Mouse (Mus musculus) myocyte (in vitro differentiated cells): ENCODE data around the gene Plagl2.

ENCODE experiments used
- E2F4 ChIP-seq: IDR thresholded peaks from one replicate; pipeline ENCODE4 v1.6.1; 2011; ENCODE audit warnings: mild to moderate bottlenecking, control low read depth, moderate library complexity; ENCODE audit not compliant: insufficient read depth
- MAX ChIP-seq: IDR thresholded peaks from one replicate; pipeline ENCODE4 v1.6.1; 2011; ENCODE audit warnings: low read depth, mild to moderate bottlenecking, control low read depth
- MYOD1 ChIP-seq, 3 experiments: IDR thresholded peaks; one replicate each; pipeline ENCODE4 v1.6.1; 2011; ENCODE audit warnings: control low read depth in 2 of 3, low read depth in 2 of 3, mild to moderate bottlenecking in 2 of 3, moderate library complexity in 1 of 3; ENCODE audit not compliant: insufficient read length in 2 of 3, control insufficient read depth in 1 of 3
- MYOG ChIP-seq, 3 experiments: IDR thresholded peaks; one replicate each; pipeline ENCODE4 v1.6.1; 2011; ENCODE audit warnings: control low read depth in 2 of 3, low read depth in 2 of 3, mild to moderate bottlenecking in 2 of 3; ENCODE audit not compliant: insufficient read length in 2 of 3, control insufficient read depth in 1 of 3, insufficient read depth in 1 of 3
- POLR2A ChIP-seq: IDR thresholded peaks from one replicate; pipeline ENCODE4 v1.6.1; 2011; ENCODE audit warnings: low read depth, mild to moderate bottlenecking, control low read depth, moderate library complexity; ENCODE audit not compliant: insufficient read length
- POLR2AphosphoS2 ChIP-seq: IDR thresholded peaks from one replicate; pipeline ENCODE4 v1.6.1; 2011; ENCODE audit warnings: low read depth, control low read depth; ENCODE audit not compliant: insufficient read length
- REST ChIP-seq: IDR thresholded peaks from one replicate; pipeline ENCODE4 v1.6.1; 2011; ENCODE audit warnings: mild to moderate bottlenecking, control low read depth, moderate library complexity; ENCODE audit not compliant: insufficient read depth, insufficient read length
- SRF ChIP-seq: IDR thresholded peaks from one replicate; pipeline ENCODE4 v1.6.1; 2011; ENCODE audit warnings: low read depth; ENCODE audit not compliant: control insufficient read depth, insufficient read length
- TCF12 ChIP-seq: IDR thresholded peaks from one replicate; pipeline ENCODE4 v1.6.1; 2011; ENCODE audit warnings: mild to moderate bottlenecking, control low read depth; ENCODE audit not compliant: poor library complexity, insufficient read depth, severe bottlenecking
- TCF3 ChIP-seq: IDR thresholded peaks from one replicate; pipeline ENCODE4 v1.6.1; 2011; ENCODE audit warnings: low read depth, control low read depth; ENCODE audit not compliant: insufficient read length
- USF1 ChIP-seq: IDR thresholded peaks from one replicate; pipeline ENCODE4 v1.6.1; 2011; ENCODE audit warnings: low read depth, mild to moderate bottlenecking, control low read depth, moderate library complexity

DNA sequence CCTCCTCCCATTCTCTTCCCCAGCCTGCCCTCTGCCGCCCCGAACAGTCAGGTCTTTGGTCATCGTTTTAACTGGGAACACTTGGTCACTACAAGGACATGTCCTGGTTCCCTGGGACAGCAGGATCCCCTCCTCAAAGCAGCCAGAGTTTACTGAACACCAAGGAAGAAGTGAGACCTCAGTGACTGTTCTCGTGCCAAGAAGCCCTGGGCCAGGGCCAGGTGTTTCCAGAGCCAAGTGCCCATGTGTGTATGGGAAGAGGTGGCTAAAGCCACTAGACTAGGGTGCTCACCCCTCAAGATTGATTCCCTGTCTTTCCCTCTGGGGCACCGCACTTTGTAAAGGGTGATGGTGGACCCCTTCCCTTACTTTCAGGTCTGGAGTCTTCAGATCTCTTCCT, 31.9 kb downstream of the Plagl2 start:
- TF ChIP-seq USF1 (no peak), MYOD1 (IDR thresholded peaks at IDR 0.05; ENCODE audit: control insufficient read depth in 1 of 3, insufficient read length in 2 of 3, low read depth in 2 of 3) (no peak), POLR2A (no peak), TCF3 (no peak), POLR2AphosphoS2 (no peak), MYOG (IDR thresholded peaks at IDR 0.05; ENCODE audit: control insufficient read depth in 1 of 3, insufficient read depth in 1 of 3, insufficient read length in 2 of 3, low read depth in 2 of 3) (no peak), REST (no peak), SRF (no peak), MAX (no peak), TCF12 (no peak), E2F4 (no peak)
